Mouse (Mus musculus) left cerebral cortex, adult 11 months (tissue): ENCODE results near the gene Frmd4a.
"Not testable (repeated sequence)": the region's sequence is repeated elsewhere in the genome, so short reads cannot be mapped to it uniquely, and the experiment has no call there.

Experiments
- DNase-seq: peaks from one replicate; pipeline ENCODE4 v3.0.0; 2022; ENCODE audit warnings: low spot score

The Frmd4a gene

GRCm38 (mm10) chr2:4196041-4196440, 178.5 kb downstream of the Frmd4a start:
- no peak for DNase-seq

GRCm38 (mm10) chr2:4209234-4209633, 191.7 kb downstream of the Frmd4a start:
- no peak for DNase-seq

- no peak for DNase-seq
These were observed 204.9 kb downstream of the Frmd4a start for GRCm38 (mm10) chr2:4222497-4222828.

- no peak for DNase-seq
These were observed 205.8 kb downstream of the Frmd4a start for GRCm38 (mm10) chr2:4223316-4223715.

- DNase-seq: no peak
These were observed 209.5 kb downstream of the Frmd4a start for GRCm38 (mm10) chr2:4226941-4227558.

GRCm38 (mm10) chr2:4227563-4227962, 210.0 kb downstream of the Frmd4a start:
- DNase-seq: no peak

GRCm38 (mm10) chr2:4228510-4228909, 211.0 kb downstream of the Frmd4a start:
- DNase-seq: no peak

GRCm38 (mm10) chr2:4232335-4232734, 214.8 kb downstream of the Frmd4a start:
- no peak for DNase-seq

- DNase-seq: no peak
These were observed 215.3 kb downstream of the Frmd4a start for GRCm38 (mm10) chr2:4232761-4233322.

GRCm38 (mm10) chr2:4237686-4238085, 220.2 kb downstream of the Frmd4a start:
- no peak for DNase-seq

- DNase-seq: no peak
These were observed 232.2 kb downstream of the Frmd4a start for GRCm38 (mm10) chr2:4249723-4250122.

GRCm38 (mm10) chr2:4252541-4253291, 235.2 kb downstream of the Frmd4a start:
- DNase-seq: no peak

GRCm38 (mm10) chr2:4253348-4253747, 235.8 kb downstream of the Frmd4a start:
- DNase-seq: no peak

- DNase-seq: no peak
These were observed 236.6 kb downstream of the Frmd4a start for GRCm38 (mm10) chr2:4254083-4254482.

GRCm38 (mm10) chr2:4256242-4256641, 238.7 kb downstream of the Frmd4a start:
- no peak for DNase-seq

- DNase-seq: no peak
These were observed 240.1 kb downstream of the Frmd4a start for GRCm38 (mm10) chr2:4257604-4258003.

GRCm38 (mm10) chr2:4258803-4259202, 241.3 kb downstream of the Frmd4a start:
- DNase-seq: not testable (repeated sequence)

- no peak for DNase-seq
These were observed 243.0 kb downstream of the Frmd4a start for GRCm38 (mm10) chr2:4260324-4261058.

GRCm38 (mm10) chr2:4262667-4263066, 245.2 kb downstream of the Frmd4a start:
- DNase-seq: no peak

GRCm38 (mm10) chr2:4267377-4267776, 249.9 kb downstream of the Frmd4a start:
- no peak for DNase-seq

GRCm38 (mm10) chr2:4282777-4283176, 265.3 kb downstream of the Frmd4a start:
- no peak for DNase-seq

- DNase-seq: no peak
These were observed 268.3 kb downstream of the Frmd4a start for GRCm38 (mm10) chr2:4285693-4286291.
